Mouse (Mus musculus): ENCODE data around the gene Utrn.

The Utrn gene

DNA sequence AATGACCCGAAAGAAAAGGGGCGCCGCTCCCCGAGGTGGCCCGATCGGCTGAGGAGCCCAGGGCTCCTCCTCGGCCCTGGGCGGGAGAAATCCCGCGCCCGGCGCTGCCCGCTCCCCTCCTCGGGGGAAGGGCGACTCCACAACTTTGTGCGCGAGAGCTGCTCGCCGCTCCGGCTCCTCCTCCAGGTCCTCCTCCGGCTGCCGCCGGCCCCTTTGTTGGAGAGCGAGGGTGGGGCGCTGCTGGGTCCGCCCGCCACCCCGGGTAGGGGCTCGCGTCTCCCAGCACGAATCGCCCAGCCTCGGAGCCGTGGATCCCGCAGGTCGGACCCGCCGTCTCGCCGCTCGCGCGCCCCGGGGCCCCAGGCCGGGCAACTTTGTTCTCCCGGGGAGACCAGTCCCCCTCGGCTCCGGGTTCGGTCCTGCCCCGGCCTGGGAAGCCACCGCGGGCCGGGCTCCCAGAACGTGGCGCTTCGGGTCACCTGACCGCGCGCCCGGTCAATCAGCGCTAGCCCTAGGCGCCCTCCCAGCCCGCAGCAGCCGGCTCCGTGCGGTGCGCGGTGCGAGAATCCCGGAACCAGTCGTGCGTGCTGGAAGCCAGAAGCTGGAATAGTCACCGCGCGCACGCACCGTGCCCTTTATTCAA lies at the start of gene Utrn:
TSS of gene Utrn (minus strand) at position 337 of the 643 bp plus-strand sequence.
- DNase-seq (ENCODE audit: low spot score) = peak; percentile 87

DNA sequence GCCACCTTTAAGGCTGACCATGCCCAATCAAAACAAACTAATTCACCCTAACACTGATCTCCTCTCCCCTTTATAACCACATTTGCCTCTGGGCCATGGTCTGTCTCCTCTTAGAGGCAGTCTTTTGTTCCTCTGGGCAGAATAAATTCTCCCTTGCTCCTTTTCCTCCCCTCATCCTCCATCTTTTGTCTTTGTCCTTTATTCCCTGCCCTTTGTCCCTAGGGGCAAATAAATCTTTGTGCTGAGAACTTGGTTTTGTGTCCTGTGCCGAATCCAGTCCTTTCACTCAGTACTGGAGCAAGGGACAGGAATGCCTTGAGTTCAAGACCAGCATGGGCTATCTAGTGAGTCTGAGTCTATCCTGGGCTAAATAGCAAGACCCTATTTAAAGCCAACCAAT lies 48.5 kb upstream of the Utrn start:
- no peak for DNase-seq (ENCODE audit: low spot score)

DNA sequence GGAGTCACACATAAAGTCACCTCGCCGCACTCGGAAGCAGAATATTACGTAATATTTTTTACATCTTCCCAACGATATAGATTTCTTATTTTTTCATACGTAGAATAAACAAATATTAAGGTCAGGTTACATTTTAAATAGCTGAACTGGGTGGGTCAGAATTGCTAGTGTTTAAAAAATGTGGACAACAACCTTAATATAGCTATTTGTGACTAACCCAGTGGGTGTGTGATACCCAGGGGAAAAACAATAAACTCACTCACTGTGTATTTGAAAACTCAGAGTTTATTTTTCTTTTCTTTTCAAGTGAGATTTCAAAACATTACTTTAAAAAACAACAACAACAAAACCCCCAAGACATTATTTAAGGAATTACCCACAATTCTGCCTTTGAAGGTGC lies 47.2 kb upstream of the Utrn start:
- DNase-seq (ENCODE audit: low spot score) = no peak

DNA sequence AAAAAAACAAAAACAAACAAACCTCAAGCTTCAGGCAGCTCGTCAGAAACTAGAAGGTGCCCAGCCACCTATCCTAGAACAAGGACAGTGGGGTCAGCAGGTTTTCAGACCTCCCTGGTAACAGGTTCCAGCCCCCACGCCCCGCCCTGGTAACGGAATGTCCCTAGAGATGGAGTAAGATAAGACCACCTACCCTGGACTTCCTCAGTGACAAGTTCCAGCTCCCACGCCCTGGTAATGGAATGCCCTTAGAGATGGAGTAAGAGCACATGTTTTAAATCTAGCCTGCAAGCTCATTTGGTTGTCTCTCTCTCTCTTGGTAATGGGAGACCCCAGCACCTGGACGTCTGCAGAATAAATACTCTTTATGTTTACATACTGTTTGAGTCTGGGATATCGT lies 46.7 kb upstream of the Utrn start:
- no peak for DNase-seq (ENCODE audit: low spot score)

DNA sequence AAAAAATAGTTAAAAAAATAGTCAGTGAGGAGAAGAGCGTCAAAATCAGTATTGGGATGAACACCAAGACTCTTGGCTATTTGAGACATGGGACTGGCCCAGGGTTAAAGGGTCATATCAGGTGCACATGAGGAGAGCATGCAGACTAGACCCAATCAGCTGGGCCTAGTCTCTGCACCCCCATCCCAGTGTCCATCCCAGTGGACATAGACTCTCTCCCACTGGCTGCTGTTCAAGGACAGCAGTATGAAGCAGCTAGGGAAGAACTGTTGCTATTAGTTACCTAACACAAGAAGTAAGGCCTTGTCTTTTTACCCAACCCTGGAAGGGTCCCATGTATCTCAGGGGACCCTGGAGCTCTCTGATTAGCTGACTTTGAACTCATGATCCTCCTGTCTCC lies 45.0 kb upstream of the Utrn start:
- DNase-seq (ENCODE audit: low spot score) = no peak

DNA sequence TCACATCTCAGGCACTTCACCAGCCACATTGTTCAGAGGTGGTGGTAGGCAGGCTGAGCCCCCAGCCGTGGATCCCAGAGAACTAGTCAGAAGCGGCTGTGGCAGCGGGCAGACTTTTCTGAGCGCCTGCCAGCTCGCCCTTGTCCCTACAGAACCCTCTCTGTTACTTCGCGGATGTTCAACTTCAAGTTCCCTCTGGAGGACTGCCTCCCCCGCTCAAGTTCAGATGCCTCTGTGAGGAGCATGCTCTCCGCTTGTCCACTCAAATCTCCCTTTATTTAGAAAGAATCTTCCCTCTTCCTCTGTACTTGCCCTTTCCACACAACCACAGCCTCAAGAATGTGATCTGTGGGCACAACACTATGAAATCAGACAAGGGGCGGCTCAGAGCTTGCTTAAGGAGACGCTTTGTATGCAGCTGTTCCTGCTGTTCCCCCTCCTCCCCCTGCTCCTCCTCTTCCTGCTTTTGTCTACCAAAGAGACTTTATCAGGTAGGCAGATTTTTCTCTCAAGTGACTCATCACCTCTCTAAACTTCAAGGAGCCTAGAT lies 42.9 kb upstream of the Utrn start:
- DNase-seq (ENCODE audit: low spot score) = peak; percentile 13

DNA sequence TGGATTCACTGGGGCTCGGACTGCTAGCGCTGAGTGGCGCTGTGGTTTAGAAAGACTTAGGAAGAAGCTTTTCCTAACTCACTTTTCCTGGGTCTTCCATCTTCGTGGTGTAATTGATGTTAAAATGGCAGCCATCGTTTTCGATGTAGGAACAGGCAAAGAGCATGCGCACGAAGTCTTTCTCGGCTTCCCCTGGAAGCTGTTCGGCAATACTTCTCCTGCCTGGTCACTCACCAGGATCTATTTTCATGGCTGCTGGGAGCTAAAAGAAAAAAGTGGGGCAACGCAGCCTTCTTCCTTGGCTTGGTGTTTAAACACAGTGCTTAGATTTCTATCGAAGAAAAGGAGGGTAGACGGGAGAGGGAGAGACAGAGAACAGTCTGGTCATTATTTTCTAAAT lies 42.3 kb upstream of the Utrn start:
- DNase-seq (ENCODE audit: low spot score) = no peak

DNA sequence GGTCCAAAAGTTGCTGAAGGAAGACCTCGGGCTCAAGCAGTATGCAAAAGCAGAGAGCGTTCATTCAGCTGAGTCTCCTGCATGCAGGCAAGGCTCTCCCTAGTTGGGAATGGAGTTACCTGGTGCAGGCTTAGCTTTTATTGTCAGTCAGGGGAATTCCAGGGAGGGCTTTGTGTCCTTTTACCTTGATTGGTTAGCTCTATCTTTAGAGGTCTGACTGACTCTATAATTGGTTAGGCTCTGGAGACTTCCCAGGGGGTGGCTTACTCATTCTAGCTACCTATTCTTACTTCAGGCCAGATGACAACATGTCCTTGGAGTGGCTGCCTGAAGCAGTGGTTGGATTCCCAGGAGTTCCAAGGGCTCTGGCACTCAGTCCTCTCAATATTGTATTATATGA lies 40.7 kb upstream of the Utrn start:
- DNase-seq (ENCODE audit: low spot score) = no peak

DNA sequence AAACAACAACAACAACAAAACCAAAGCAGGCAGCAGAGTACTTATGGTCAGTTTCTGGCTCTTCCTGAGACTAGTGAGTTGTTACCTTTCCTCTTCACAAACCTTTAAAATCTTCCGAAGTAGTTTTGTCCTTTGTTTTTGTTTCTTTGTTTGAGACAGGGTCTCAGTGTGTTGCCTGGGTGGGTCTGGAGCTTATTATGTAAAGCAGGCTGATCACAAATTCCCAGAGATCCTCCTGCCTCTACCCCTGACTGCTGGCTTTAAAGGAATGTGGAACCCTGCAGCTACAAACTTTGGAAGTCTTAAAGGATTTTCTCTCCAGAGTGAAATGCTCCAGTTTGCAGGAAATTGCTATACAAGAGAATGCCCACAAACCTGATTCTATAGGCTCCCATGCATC lies 40.0 kb upstream of the Utrn start:
- DNase-seq (ENCODE audit: low spot score) = no peak

DNA sequence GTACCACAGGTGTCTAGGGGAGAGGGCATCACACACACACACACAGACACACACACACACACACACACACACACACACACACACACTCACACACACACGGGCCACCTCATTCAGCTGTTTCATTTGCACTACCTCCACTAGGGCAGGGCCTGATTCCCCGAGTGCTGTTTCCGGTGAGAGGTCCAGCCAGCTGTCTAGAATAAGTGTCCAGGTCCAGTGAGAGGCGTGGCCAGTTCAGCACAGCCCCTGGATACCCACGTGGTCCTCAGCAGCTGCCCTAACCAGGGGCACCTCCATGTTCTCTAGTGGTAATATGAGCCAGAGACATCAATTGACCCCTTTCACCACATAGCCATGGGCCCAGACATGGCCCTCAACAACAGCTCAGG lies 35.0 kb upstream of the Utrn start:
- DNase-seq (ENCODE audit: low spot score) = no peak

DNA sequence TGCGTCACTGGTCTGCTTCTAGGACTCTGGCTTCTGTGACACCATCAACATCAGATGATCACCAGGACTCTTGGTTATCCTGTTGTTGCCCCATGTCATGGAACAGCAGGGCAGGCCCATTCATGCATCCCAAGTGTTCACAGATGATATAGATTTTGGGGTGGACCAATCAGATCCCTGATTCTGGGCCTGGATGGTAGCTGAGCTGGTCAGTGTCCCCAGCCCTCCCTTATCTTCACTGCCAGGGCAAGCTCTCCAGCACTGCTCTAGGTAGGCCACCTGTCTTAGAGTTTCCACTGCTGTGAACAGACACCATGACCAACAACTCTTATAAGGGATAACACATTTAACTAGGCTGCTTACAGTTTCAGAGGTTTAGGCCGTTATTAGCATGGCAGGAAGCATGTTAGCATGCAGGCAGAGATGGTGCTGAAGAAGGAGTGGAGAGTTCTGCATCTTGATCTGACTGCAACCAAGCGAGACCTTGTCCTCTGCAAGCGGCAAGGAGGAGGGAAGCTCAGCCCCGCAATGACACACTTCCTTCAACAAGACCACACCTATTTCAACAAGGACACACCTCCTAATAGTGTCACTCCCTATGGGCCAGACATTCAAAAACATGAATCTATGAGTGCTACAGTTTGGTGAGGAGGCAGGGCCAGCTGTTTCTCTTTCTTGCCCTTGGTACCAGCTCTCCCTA lies 34.4 kb upstream of the Utrn start:
- DNase-seq (ENCODE audit: low spot score) = no peak

DNA sequence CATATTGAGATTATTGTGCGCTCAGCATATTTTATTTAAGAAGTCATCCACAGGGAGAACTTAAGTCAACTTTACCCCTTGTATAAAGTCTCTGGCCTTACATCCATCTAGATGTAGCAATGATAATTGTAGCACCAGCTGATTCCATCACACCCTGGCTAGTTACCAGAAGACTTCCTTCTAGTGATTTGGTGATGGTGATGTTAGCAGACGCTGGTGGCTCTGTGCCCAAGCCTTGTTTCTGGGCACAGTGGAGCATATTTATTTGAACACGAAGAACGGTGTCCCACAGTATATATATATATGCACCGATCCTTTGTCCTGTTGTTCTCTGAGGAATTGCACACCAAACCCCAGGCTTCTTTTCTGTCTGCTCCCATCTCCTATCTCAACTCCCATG lies 30.7 kb upstream of the Utrn start:
- no peak for DNase-seq (ENCODE audit: low spot score)

DNA sequence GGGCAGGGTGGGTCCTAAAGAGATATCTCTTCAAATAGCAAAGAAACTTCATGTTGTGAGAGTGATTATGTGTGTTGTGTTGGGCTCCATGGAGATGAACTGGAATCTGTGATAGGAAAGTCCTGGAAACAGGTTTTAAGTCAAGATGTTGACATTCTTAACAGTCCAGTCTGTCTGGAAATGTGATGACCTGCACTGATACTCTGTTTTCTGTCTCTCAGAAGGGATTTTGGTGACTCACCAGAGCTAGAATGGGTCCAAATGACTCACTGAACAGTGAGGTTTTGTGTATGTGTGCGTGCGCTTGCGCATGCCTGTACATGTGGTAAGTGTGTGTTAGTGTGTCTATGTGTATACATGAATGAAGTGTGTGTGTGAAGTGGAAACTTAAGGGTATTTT lies 24.2 kb upstream of the Utrn start:
- no peak for DNase-seq (ENCODE audit: low spot score)

DNA sequence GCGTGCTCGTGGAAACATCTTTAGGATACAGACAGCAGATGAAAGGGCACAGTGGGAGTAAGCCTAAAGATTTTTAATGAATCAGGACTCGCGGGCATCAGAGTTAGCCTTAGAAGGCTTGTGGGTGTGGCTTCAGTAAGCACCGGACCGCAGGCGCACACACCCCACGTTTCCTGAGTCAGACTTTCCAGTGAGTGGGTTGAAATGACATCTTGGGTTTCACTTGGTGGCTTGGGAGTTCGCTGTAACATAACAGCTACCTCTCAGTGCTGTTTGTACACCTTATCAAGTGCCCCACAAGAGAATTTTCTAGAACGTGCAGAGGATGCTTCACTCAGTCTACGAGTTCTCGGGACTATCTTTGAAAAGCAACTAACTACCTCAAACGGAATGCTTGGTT lies 19.2 kb upstream of the Utrn start:
- no peak for DNase-seq (ENCODE audit: low spot score)

DNA sequence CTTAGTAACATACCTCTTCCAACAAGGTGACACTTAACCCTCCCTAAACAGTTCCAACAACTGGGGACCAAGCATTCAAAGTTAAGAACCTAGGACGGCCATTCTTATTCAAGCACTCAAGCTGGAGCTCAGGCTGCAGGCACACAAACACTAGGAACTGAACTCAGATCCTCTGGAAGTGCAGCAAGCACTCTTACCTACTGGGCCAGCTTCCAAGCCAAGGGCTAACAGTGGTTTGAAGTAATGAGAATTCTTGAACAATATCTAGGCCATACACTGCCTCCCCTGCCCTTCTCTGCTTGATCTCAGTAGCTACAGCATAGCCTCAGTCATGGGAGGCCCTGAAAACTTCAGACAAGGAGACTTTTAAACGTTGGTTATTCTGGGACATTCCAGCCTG lies 18.6 kb upstream of the Utrn start:
- DNase-seq (ENCODE audit: low spot score) = no peak

DNA sequence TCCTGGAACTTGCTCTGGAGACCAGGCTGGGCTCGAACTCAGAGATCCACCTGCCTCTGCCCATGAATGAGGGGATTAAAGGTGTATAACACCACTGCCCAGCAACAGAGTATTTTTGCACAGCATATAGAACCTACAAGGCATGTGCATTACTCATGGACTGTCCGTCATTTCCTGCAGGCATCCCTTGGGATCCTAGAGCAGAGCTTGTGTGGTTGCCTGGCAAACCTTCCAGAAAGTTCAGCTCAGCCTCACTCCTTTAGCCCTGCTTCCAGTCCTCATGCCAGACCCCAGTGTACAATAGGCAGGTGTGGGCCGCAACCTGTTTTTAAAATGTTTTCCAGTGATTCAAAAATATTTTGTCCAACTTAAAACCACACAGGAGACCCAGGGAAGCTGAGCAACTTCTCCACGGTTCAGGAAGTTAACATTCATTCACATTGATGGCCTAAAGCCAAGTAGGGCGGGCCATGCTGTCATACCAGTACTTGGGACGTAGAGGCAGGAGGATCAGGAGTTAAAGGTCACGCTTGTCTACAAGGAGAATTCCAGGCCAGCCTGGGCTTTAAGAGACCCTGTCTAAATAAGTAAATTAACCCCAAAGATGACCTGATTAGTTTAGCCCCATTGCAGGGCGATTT lies 15.3 kb upstream of the Utrn start:
- no peak for DNase-seq (ENCODE audit: low spot score)

DNA sequence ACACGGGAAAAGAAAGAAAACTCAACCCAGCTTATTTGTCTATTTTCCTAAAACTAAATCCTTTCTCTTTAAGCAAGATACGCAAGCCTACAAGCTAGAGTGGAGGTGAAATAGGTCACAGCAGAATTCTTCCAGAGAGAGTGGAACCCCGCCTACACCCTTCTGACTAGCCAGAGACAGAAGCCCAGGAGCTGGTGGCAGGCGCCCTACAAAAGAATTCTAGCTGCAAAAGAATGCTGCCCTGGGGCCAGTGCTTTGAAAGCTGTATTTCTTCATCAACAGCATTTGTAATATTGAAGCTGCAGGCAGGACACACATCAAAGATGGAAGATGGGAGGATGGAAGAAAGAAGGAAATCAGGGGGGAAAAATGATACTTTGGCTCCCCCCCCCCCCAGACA lies 12.7 kb upstream of the Utrn start:
- DNase-seq (ENCODE audit: low spot score) = no peak

DNA sequence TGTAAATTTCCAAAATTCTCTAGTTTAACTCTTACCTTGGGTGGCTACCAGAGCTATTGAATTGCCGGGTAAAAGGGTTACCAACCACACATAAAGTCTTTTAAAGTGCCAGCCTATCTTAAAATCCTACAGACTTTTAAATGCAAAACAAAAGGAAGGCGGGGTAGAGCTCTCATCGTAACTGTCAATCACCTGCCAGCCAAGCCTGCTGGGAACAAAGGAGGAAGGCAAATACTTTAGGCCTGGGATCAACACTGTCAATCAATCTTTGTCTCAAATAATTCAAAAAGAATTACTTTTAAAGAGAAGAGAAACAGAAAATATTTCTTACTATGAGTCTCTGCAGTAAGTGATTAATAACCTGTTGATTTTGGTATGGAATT lies 10.1 kb upstream of the Utrn start:
- no peak for DNase-seq (ENCODE audit: low spot score)

DNA sequence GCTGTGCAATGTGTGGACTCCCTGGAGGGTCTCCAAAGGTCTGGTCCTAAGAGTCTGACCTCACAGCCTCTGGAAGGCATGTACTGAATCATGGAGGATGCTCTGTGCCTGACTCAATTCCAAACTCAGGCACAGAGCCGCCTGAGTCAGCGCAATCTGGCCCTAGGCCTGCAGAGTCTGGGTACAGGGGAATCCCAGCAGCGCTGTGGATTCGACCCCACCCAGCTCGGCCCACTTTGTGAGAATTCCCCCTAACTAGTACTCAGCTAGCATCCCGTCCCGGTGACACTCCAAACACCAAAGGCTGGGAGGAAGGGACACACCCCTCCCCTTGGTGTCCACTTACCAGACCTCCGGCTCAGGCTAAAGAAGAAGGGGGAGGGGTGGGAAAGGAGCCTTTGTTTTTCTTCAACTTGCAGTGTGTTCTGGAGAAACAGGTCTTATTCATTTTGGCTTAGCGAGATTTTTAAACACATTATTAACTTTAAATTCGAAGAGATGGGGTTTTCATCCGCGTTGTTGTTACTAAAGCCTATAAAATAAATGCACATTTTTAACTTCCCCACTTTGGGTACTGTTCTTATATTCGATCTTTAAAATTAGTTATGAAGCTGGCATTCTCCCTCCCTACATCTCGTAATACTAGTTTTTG lies 9.6 kb upstream of the Utrn start:
- DNase-seq (ENCODE audit: low spot score) = no peak

DNA sequence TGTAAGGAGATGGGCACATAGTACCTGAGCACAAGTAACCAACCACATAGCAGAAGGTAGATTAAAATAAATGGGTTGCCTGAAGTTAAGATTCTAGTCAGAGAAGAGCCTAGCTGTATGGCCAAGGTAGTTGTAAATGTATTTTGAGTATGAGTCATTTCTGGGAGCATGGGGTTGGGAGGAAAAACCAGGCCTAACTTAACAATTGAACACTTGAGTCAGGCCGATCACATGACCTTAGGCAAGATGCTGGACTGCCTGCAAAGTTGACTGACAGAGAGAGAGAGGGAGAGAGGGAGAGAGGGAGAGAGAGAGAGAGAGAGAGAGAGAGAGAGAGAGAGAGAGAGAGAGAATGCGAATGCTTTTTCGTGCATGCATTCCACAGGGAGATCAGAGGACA lies 7.3 kb upstream of the Utrn start:
- no peak for DNase-seq (ENCODE audit: low spot score)

DNA sequence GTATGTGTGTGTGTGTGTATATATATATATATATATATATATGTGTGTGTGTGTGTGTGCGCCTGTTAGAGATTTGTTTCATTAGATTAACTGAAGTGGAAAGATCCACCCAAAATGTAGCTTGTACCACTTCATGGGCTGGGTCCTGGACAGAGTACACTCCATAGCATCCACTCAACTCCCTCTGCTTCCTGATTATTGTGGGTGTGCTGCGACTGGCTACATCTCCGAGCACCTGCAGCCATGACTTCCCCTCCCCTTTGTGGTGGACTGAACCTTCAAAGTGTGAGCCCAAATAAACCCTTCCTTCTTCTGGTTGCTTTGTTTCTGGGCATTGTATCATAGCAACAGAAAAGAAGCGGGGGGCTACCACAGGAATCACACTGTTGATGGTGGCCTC lies 6.2 kb upstream of the Utrn start:
- no peak for DNase-seq (ENCODE audit: low spot score)

DNA sequence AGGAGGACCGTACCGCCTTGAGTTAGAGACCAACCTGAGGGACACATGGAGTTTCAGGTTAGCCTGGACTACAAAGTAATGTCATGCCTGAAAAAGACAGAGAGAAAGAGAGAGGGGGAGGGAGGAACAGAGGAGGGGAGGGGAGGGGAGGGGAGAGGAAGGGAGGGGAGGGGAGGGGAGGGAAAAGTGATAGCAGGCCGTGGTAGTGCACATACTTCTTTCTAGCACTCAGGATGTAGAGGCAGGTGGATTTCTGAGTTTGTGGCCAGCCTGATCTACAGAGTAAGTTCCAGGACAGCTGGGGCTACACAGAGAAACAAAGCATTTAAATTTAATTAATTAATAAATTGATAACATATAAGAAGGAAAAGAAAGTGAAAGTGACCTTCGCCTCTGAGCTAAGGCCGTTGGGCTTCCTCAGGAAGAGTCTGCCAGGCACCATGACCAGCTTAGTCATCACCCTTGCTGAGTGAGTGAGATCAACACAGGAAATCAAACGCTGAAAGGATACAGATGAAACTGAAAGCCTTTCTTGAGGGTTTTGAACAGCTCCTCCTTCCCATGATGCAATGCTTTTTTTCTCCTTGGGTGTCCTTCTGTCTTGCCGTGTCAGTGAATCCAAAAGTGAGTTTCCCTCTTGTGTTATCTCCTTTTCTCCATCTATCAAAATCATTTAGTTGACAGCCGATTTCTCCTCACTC lies 5.6 kb upstream of the Utrn start:
- no peak for DNase-seq (ENCODE audit: low spot score)

Data from ovary, adult 18-20 months (tissue).